Mouse (Mus musculus) stomach, postnatal 0 days (tissue): ENCODE data around the gene Rabggtb.

ENCODE experiments used
- CTCF ChIP-seq: IDR thresholded peaks from 2 replicates; pipeline ENCODE4 v1.5.1; 2016; ENCODE audit warnings: antibody characterized with exemption, low read depth, mild to moderate bottlenecking, moderate library complexity
- EP300 ChIP-seq: optimal IDR thresholded peaks from 2 replicates; pipeline ENCODE3; 2016; ENCODE audit warnings: antibody characterized with exemption

DNA sequence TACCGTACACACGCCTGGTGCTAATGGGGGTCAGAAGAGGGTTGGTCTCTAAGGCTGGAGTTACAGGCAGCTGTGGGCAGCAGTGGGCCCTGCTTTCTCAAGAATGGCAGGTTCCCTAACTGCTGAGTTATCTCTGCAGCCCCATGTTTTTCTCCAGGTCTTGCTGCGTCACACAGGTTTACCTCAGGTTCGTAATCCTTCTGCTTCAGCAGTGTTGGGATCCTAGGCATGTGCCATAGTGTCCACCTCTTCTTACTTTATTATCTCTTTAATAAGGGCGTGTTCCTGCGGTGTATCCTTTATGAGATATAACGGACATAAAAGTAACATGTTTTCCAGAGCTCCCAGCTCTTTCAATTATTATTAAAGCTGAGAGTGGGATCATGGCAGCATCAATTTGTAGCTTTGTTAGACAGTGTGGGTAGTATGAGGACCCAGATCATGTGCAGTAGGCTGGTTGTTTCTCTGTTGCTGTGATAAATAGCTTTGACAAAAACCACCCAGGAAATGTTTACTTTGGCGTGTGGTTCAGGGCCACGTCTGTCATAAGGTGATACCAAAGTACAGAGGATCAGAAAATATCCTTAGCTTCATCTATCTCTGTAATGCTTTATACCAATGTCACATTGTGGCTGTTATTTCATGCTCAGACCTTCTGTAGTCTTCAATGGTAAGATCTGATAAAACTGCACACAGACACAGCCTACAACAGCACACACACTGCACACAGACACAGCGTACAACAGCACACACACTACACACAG is 8.5 kb upstream of the Rabggtb start:
- no peak for TF ChIP-seq CTCF
- TF ChIP-seq EP300, result no peak
